Mouse (Mus musculus): ENCODE data around the gene Bcl2l1.

- TF ChIP-seq CTCF (IDR thresholded peaks at IDR 0.05; ENCODE audit: extremely low read depth, insufficient read depth, low read length): no peak
- TF ChIP-seq POLR2A (IDR thresholded peaks at IDR 0.05; ENCODE audit: extremely low read depth, insufficient read depth, low read length): no peak
These were observed 92.3 kb downstream of the Bcl2l1 start for GRCm38 (mm10) chr2:152739031-152739841.
